ENCODE assay signal across 10 mouse cellular contexts in genomic region chr6:122601615-122602014, GRCm38 (mm10). TPM values are rescaled to one million over a fixed set of nuclear protein-coding genes. Genes with fewer than 3 reads are reported as not detected.
DNase-seq lines count a peak whose midpoint lies in the region; ATAC-seq and TF ChIP-seq lines count a peak whose summit lies in the region.
"Had no signal": no experiment of that assay in that cellular context is flagged by ENCODE, and none has a peak within 500 bp of the region (broad histone marks: within the 10 kb centered on the region; RNA-seq: fewer than 3 reads in every experiment).

No protein-coding gene starts in this region.

- no peak for DNase-seq in heart, postnatal 4 days
- DNase-seq in spleen, adult 2 months (ENCODE audit: low read depth in 1 of 2, low spot score in 2 of 2), result no peak
- DNase-seq in spleen, postnatal 14 days (ENCODE audit: low spot score in 2 of 2), result no peak
- DNase-seq in liver, embryonic 13.5 days, result no peak
- DNase-seq in embryo, embryonic 9.5 days (ENCODE audit: extremely low spot score), result no peak
- no peak for DNase-seq in cerebellum, adult 9-10 months
- no peak for DNase-seq in right cerebral cortex, postnatal 4 days

- no peaks in the 10 kb centered on the region for H3K36me3 ChIP-seq in heart, embryonic 11.5 days (ENCODE audit: control insufficient read depth, insufficient read depth, low read length)
- H3K36me3 ChIP-seq in spleen, adult 2 months (ENCODE audit: control insufficient read depth, insufficient read depth, low read length), result peaks cover 1% of the 10 kb centered on the region; the same call in 1 of the 2 replicates
- H3K36me3 ChIP-seq in liver, embryonic 13.5 days, result no peaks in the 10 kb centered on the region

- peak overlapping the region; percentile 71 for H3K4me2 ChIP-seq in heart, embryonic 11.5 days
- peak overlapping the region; percentile 75 for H3K4me2 ChIP-seq in liver, embryonic 13.5 days

- no peak for TF ChIP-seq POLR2A in spleen, adult 2 months (IDR thresholded peaks at IDR 0.05; ENCODE audit: low read depth, low read length)

- WGBS in heart, embryonic 11.5 days (ENCODE audit: insufficient replicate concordance), result 80% methylated on average over 3 of the region's 3 CpGs
- WGBS in spleen, adult 2 months, result 42% methylated on average over 3 of the region's 3 CpGs
- 61% methylated on average over 3 of the region's 3 CpGs for WGBS in liver, embryonic 13.5 days (ENCODE audit: insufficient replicate concordance)

- no peak for ATAC-seq in heart, embryonic 11.5 days (replicated peaks; ENCODE audit: insufficient number of reproducible peaks, low FRiP score, low TSS enrichment)
- ATAC-seq in liver, embryonic 13.5 days (ENCODE audit: low read depth), result no peak

- no peak overlapping the region for H3K27ac ChIP-seq in heart, embryonic 11.5 days (ENCODE audit: low read depth, low read length)
- peak overlapping the region; percentile 96; the same call in 1 of the 2 replicates for H3K27ac ChIP-seq in spleen, adult 2 months (ENCODE audit: insufficient read depth, low read length)
- peak overlapping the region; percentile 63; the same call in 1 of the 2 replicates for H3K27ac ChIP-seq in liver, embryonic 13.5 days

- H3K27me3 ChIP-seq in heart, embryonic 11.5 days (ENCODE audit: control insufficient read depth, insufficient read depth, low read length), result no peaks in the 10 kb centered on the region
- H3K27me3 ChIP-seq in spleen, adult 2 months (ENCODE audit: control insufficient read depth, insufficient read depth, low read length), result no peaks in the 10 kb centered on the region
- H3K27me3 ChIP-seq in liver, embryonic 13.5 days, result no peaks in the 10 kb centered on the region

- no peak for TF ChIP-seq CTCF in spleen, adult 2 months (IDR thresholded peaks at IDR 0.05; ENCODE audit: extremely low read depth, insufficient read depth, insufficient read length, insufficient replicate concordance)

- no peaks in the 10 kb centered on the region for H3K4me1 ChIP-seq in heart, embryonic 11.5 days (ENCODE audit: control insufficient read depth, insufficient read depth, low read length)
- peaks cover 14% of the 10 kb centered on the region for H3K4me1 ChIP-seq in spleen, adult 2 months (ENCODE audit: control insufficient read depth, insufficient read depth, insufficient read length)
- peaks cover 8% of the 10 kb centered on the region; the same call in 1 of the 2 replicates for H3K4me1 ChIP-seq in liver, embryonic 13.5 days (replicated peaks)

- H3K9ac ChIP-seq in heart, embryonic 11.5 days (ENCODE audit: low read depth, low read length), result no peak overlapping the region
- H3K9ac ChIP-seq in liver, embryonic 13.5 days, result peak overlapping the region; percentile 67

- no peaks in the 10 kb centered on the region for H3K9me3 ChIP-seq in heart, embryonic 11.5 days (replicated peaks; ENCODE audit: control insufficient read depth, low read length)
- H3K9me3 ChIP-seq in liver, embryonic 13.5 days (replicated peaks), result no peaks in the 10 kb centered on the region

- H3K4me3 ChIP-seq in heart, embryonic 11.5 days (ENCODE audit: low read depth, low read length), result no peak overlapping the region; the same call in 1 of the 2 replicates
- H3K4me3 ChIP-seq in spleen, adult 2 months (ENCODE audit: extremely low read depth, insufficient read depth, insufficient read length), result peak overlapping the region; percentile 79
- H3K4me3 ChIP-seq in liver, embryonic 13.5 days (replicated peaks), result peak overlapping the region; percentile 63

RNA-seq across cellular contexts. Expression of gene Apobec1, which starts 0.6 kb away (rescaled TPM):
- polyA plus RNA-seq in heart, embryonic 11.5 days (2014; fragmentation: Nextera tagmentation; extraction: Ambion mirVana), result 0.97 and 2.4 TPM in 2 replicates
- 1 to 10 TPM; 4.0 to 7.4 TPM for total RNA-seq in heart, postnatal 4 days (2021)
- 44.0 and 60.3 TPM in 2 replicates for polyA plus RNA-seq in spleen, adult 2 months (2012; rRNA removed)
- 2.8 and 3.8 TPM in 2 replicates for polyA plus RNA-seq in liver, embryonic 13.5 days (2015; fragmentation: Nextera tagmentation; extraction: Ambion mirVana)

RNA-seq across cellular contexts. Expression of gene Gdf3, which starts 8.3 kb away (rescaled TPM):
- polyA plus RNA-seq in heart, embryonic 11.5 days (2014; fragmentation: Nextera tagmentation; extraction: Ambion mirVana), result 0.17 and 0.56 TPM in 2 replicates
- total RNA-seq in heart, postnatal 4 days (2021), result not detected
- polyA plus RNA-seq in spleen, adult 2 months (2012; rRNA removed), result 0.49 and 0.60 TPM in 2 replicates
- 5.4 and 5.6 TPM in 2 replicates for polyA plus RNA-seq in liver, embryonic 13.5 days (2015; fragmentation: Nextera tagmentation; extraction: Ambion mirVana)
- total RNA-seq: adrenal gland, postnatal 25 days had no signal

RNA-seq across cellular contexts. Expression of gene Dppa3, which starts 24.6 kb away (rescaled TPM):
- not detected in 2 replicates for polyA plus RNA-seq in heart, embryonic 11.5 days (2014; fragmentation: Nextera tagmentation; extraction: Ambion mirVana)
- total RNA-seq in heart, postnatal 4 days (2021), result not detected
- polyA plus RNA-seq in spleen, adult 2 months (2012; rRNA removed), result not detected in 2 replicates
- polyA plus RNA-seq in liver, embryonic 13.5 days (2015; fragmentation: Nextera tagmentation; extraction: Ambion mirVana), result not detected in 2 replicates
- total RNA-seq: adrenal gland, postnatal 25 days; granulocyte monocyte progenitor cell, adult 5-6 weeks had no signal

RNA-seq across cellular contexts. Expression of gene Aicda, which starts 48.0 kb away (rescaled TPM):
- 0.16 TPM in 1 of 2 replicates, not detected in the other for polyA plus RNA-seq in heart, embryonic 11.5 days (2014; fragmentation: Nextera tagmentation; extraction: Ambion mirVana)
- total RNA-seq in heart, postnatal 4 days (2021), result not detected
- polyA plus RNA-seq in spleen, adult 2 months (2012; rRNA removed), result 0.20 and 0.38 TPM in 2 replicates
- polyA plus RNA-seq in liver, embryonic 13.5 days (2015; fragmentation: Nextera tagmentation; extraction: Ambion mirVana), result not detected in 2 replicates
- total RNA-seq: adrenal gland, postnatal 25 days; granulocyte monocyte progenitor cell, adult 5-6 weeks had no signal
